Mouse (Mus musculus) MEL (cell line): ENCODE measurements around the gene Slc36a4.

Experiments
- CTCF ChIP-seq, 3 experiments: IDR thresholded peaks in 2 of 3; conservative IDR thresholded peaks in 1 of 3; 2 replicates each; pipeline ENCODE4 v1.5.1; 2011 to 2012; ENCODE audit warnings: low read length in 3 of 3, low read depth in 2 of 3, mild to moderate bottlenecking in 2 of 3, improper control_type of control experiment in 1 of 3, inconsistent platforms in 1 of 3, mixed read lengths in 1 of 3, moderate library complexity in 1 of 3; ENCODE audit not compliant: control insufficient read depth in 1 of 3, insufficient read depth in 1 of 3, poor library complexity in 1 of 3, severe bottlenecking in 1 of 3
- MAFK ChIP-seq: IDR thresholded peaks from 2 replicates; pipeline ENCODE4 v1.6.1; 2011; ENCODE audit warnings: low read depth, mild to moderate bottlenecking, low read length, improper control_type of control experiment, borderline replicate concordance
- MYC ChIP-seq: IDR thresholded peaks from 2 replicates; pipeline ENCODE4 v1.6.1; 2011; ENCODE audit warnings: low read depth, mild to moderate bottlenecking, low read length, improper control_type of control experiment, moderate library complexity
- TCF12 ChIP-seq: IDR thresholded peaks from 2 replicates; pipeline ENCODE4 v1.6.1; 2014; ENCODE audit warnings: low read depth, mild to moderate bottlenecking, inconsistent platforms, low read length, improper control_type of control experiment, moderate library complexity

- TF ChIP-seq MYC (no peak), TCF12 (no peak), MAFK (no peak), CTCF (IDR thresholded peaks at IDR 0.05 in 2 of 3, conservative IDR thresholded peaks at IDR 0.05 in 1 of 3; ENCODE audit: control insufficient read depth in 1 of 3, insufficient read depth in 1 of 3, low read depth in 2 of 3, low read length in 3 of 3, poor library complexity in 1 of 3, severe bottlenecking in 1 of 3) (no peak)
Measured at GRCm38 (mm10) chr9:15741931-15742330, 32.4 kb downstream of the Slc36a4 start.
